Mouse (Mus musculus): ENCODE results near the gene Inpp5b. TPM values are rescaled to one million over a fixed set of nuclear protein-coding genes. Genes with fewer than 3 reads are reported as not detected.

Gene Inpp5b
- polyA plus RNA-seq, 1 experiment: 48.3 TPM

DNA sequence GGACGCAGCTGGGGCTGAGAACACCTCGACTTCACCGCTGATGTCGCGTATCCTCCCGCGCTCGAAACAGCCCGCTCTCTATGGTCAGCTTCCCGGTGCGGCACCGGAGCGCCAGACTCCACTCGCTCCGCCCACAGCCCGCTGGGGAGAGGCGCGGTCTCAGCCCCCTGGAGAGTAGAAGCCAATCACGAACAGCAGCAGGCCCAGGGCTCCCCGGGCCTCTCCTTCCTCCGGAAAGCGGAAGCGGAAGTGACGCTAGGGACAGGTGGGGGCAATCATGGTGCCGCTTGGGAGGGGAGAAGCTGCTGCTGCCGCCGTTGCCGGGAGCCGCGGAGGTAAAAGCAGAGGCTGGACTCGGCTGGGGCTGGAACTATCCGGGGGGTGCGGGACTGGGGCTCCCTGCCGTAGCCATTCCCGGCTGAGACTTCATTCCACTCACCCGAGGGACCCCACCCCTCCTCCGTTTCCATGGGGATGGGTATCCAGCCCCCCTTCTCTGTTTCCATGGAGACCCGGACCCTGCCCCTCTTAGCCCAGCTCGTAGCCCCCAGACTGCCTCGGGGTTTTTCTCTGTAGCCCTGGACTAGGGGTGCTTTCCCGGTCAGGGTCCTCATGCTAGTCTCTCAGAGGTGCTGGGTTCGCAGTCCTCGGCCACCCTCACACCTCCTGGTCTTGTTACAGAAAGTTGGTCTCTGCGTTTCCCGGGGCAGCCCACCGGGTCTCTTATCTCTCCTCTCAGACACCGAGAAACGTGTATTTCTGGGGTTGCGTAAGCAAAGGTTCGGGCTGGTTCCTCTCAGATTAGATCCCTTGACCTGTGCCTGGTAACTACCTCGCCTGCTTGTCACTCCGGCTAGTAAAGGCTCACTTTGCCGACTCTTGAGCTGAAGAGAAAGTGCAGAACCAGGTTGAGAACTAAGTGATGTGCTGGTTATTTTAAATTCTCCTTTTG lies 60.9 kb downstream of the Inpp5b start:
- TF ChIP-seq CTCF (IDR thresholded peaks at IDR 0.05; ENCODE audit: borderline replicate concordance, insufficient read depth, low read length) (no peak), POLR2A (IDR thresholded peaks at IDR 0.05; ENCODE audit: low read depth, low read length) (peak; percentile 96)
- peak overlapping the region; percentile 95 for H3K27ac ChIP-seq (ENCODE audit: insufficient read depth, low read length)
- peak overlapping the region; percentile 93 for H3K4me3 ChIP-seq (ENCODE audit: insufficient read depth, low read length)
- peaks cover 5% of the 10 kb centered on the region; the same call in 1 of the 2 replicates for H3K4me1 ChIP-seq (ENCODE audit: control insufficient read depth, insufficient read depth, low read length)

DNA sequence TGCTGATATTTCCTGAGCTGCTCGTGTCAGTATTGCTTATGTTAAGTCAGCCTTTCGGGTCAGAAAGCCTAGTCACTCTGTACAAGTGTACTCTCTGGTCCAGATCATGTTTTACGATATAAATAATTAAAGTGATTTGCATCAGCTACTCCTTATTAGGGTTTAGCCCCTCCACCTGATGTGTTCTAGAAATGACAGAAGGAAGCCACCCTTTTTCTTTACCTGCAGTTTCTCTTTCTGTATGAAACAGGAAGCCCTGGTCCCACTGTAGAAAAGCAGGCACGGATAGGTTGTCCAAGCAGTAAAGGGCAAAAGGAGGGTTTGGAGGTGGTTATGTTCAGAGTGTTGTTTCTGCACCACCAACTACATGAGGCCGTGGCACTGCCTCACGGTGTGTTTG lies 61.8 kb downstream of the Inpp5b start:
- TF ChIP-seq CTCF (IDR thresholded peaks at IDR 0.05; ENCODE audit: borderline replicate concordance, insufficient read depth, low read length): no peak
- no peak for TF ChIP-seq POLR2A (IDR thresholded peaks at IDR 0.05; ENCODE audit: low read depth, low read length)

DNA sequence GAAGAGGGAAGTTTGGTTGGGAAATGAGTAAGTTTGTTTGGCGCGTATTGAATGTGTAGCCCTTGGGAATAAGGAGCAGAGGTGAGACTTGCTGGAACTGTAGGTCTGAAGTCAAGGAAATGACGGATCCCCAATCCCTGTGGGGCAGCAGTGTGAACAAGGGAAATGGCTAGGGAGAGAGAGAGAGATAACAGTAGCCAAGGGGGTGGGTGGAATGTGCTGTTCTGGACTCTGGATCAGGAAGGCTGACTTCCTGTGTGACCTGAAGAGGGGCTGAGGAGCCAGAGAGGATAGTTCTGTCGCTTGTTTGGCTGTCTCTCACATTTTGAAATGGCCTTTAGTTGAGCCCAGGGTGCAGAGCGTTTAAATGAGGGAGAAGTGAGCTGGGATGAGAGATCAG lies 66.9 kb downstream of the Inpp5b start:
- Histone ChIP-seq H3K4me3 (ENCODE audit: insufficient read depth, low read length) (no peak overlapping the region), H3K4me1 (ENCODE audit: control insufficient read depth, insufficient read depth, low read length) (peaks cover 2% of the 10 kb centered on the region; the same call in 1 of the 2 replicates), H3K27ac (ENCODE audit: insufficient read depth, low read length) (no peak overlapping the region)
- TF ChIP-seq POLR2A (IDR thresholded peaks at IDR 0.05; ENCODE audit: low read depth, low read length) (no peak), CTCF (IDR thresholded peaks at IDR 0.05; ENCODE audit: borderline replicate concordance, insufficient read depth, low read length) (no peak)

More for the DNA sequence above, 61.8 kb downstream of the Inpp5b start:
- peaks cover 5% of the 10 kb centered on the region; the same call in 1 of the 2 replicates for H3K4me1 ChIP-seq (ENCODE audit: control insufficient read depth, insufficient read depth, low read length)
- H3K4me3 ChIP-seq (ENCODE audit: insufficient read depth, low read length): peak overlapping the region; percentile 93
- no peak overlapping the region for H3K27ac ChIP-seq (ENCODE audit: insufficient read depth, low read length)

DNA sequence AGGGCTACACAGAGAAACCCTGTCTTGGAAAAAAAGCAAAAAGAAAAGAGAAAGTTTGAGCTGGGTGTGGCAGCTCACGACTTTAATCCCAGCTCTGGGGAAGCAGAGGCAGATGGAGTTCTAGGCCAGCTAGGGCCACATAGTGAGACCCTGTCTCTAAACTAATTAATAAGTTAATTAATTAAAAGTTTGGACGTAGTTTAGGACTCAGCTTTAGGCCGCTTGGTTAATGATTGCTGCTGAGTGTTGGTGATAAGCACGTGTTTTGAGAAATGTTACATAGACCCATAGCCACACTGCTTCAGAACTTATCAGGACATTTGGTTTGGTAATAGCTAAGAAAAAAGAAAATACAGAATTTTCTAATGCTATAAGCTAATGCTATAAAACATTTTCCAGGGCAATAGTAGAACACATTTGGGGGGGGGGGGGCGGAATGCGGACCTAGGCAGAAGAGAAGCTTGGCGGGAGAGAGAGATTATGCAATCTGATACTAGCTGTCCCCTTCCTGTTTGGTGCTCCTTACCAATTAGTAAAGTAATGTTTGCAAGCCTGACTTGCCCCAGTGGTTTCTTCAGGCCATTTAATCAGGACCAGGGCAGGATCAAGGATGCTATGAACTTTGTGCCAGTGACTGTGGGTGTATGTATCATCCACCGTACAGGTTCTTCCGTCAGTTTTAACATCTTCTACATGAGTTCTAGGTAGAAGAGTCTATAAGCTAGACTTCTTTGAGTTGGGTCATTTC lies 67.7 kb downstream of the Inpp5b start:
- Histone ChIP-seq H3K4me3 (ENCODE audit: insufficient read depth, low read length) (no peak overlapping the region), H3K4me1 (ENCODE audit: control insufficient read depth, insufficient read depth, low read length) (no peaks in the 10 kb centered on the region), H3K27ac (ENCODE audit: insufficient read depth, low read length) (no peak overlapping the region)
- TF ChIP-seq POLR2A (IDR thresholded peaks at IDR 0.05; ENCODE audit: low read depth, low read length) (no peak), CTCF (IDR thresholded peaks at IDR 0.05; ENCODE audit: borderline replicate concordance, insufficient read depth, low read length) (no peak)

DNA sequence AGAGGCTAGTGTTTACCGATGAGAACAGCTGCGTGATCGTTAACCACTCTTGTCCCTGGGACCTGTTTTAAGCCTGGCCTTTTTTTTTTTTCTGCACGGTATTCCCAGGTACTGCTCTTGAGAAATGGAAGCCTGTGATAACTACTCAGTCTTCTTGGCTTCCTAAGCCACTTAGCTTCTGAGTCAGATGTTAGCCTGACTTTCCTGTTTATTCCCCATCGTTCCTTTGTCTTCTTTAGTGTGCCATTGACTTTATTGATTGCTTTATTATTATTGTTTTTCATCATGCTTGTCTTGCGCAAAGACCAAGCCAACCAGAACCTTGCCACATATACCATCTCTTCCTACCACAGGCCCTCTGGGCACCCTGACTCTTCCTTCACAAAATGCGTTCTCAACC lies 68.4 kb downstream of the Inpp5b start:
- Histone ChIP-seq H3K4me1 (ENCODE audit: control insufficient read depth, insufficient read depth, low read length) (no peaks in the 10 kb centered on the region), H3K4me3 (ENCODE audit: insufficient read depth, low read length) (no peak overlapping the region), H3K27ac (ENCODE audit: insufficient read depth, low read length) (no peak overlapping the region)
- no peak for TF ChIP-seq POLR2A (IDR thresholded peaks at IDR 0.05; ENCODE audit: low read depth, low read length)

DNA sequence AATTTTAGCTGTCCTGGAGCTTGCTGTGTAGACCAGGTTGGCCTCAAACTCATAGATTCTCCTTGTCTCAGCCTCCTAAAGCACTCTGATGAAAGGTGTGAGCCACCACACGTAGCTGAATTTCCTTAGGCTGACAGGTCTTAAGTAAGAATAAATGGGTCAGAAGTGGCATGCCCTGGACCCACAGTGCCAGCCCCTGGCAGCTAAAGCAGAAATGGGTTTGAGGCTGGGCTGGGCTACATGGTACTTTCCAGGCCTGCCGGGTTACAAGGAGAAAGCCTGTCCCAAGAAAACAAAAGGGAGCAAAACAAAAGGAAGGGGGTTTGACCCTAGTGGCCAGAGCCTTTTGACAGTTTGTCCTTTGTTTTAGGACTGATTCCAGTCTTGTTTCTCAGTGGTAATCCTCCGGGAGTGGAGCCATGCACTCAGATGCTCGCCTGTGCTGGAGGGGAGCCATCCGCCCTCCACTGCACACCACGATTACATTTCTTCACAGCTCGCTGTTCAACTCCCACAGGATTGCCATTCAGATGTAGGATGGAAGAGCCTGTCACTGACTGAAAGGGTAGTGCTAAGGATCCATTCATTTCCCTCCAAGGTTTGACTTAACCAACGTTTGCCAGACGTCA lies 69.8 kb downstream of the Inpp5b start:
- Histone ChIP-seq H3K4me3 (ENCODE audit: insufficient read depth, low read length) (no peak overlapping the region), H3K27ac (ENCODE audit: insufficient read depth, low read length) (no peak overlapping the region), H3K4me1 (ENCODE audit: control insufficient read depth, insufficient read depth, low read length) (no peaks in the 10 kb centered on the region)
- TF ChIP-seq POLR2A (IDR thresholded peaks at IDR 0.05; ENCODE audit: low read depth, low read length) (no peak), CTCF (IDR thresholded peaks at IDR 0.05; ENCODE audit: borderline replicate concordance, insufficient read depth, low read length) (no peak)

DNA sequence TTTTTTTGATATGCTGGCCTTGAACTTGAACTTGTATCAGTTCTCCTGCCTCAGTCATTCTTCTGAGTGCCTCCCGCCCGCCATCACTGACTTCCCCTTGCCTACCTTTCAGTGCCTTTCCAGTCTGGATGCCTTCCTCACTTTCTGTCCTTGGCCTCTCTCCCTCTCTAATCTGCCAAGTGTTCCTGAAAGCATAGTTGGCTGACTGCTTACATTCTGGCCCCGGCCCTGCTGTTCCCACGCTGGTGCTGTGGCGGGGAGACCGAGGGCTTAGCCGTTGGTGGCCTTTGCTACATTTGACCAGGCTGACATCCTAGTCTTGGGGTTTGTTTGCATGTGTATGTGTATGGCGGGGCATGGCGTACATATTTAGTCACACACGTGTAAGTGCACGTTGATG lies 74.3 kb downstream of the Inpp5b start:
- TF ChIP-seq CTCF (IDR thresholded peaks at IDR 0.05; ENCODE audit: borderline replicate concordance, insufficient read depth, low read length): no peak
- TF ChIP-seq POLR2A (IDR thresholded peaks at IDR 0.05; ENCODE audit: low read depth, low read length): no peak
- Histone ChIP-seq H3K4me1 (ENCODE audit: control insufficient read depth, insufficient read depth, low read length) (peaks cover 7% of the 10 kb centered on the region), H3K4me3 (ENCODE audit: insufficient read depth, low read length) (no peak overlapping the region), H3K27ac (ENCODE audit: insufficient read depth, low read length) (no peak overlapping the region)

DNA sequence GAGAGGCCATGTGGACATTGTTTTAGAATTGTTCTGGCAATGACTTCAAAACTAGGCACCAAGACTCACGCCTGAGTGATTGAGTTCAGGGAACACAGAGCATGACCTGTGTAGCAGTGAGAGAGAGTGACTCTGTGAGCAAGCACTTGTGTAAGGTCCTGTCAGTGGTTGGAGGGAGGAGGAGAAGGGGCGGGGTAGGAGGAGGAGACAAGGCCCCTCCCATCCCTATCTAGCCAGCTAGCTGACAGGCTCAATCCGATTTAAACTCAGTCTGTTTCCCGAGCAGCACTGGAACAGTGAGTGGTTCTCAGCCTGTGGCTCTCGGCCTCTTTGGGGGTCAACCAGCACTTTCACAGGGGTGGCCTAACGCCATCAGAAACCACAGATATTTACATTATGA lies 76.2 kb downstream of the Inpp5b start:
- no peak overlapping the region for H3K4me3 ChIP-seq (ENCODE audit: insufficient read depth, low read length)
- no peak for TF ChIP-seq POLR2A (IDR thresholded peaks at IDR 0.05; ENCODE audit: low read depth, low read length)
- TF ChIP-seq CTCF (IDR thresholded peaks at IDR 0.05; ENCODE audit: borderline replicate concordance, insufficient read depth, low read length): no peak
- H3K4me1 ChIP-seq (ENCODE audit: control insufficient read depth, insufficient read depth, low read length): peaks cover 7% of the 10 kb centered on the region
- no peak overlapping the region for H3K27ac ChIP-seq (ENCODE audit: insufficient read depth, low read length)

DNA sequence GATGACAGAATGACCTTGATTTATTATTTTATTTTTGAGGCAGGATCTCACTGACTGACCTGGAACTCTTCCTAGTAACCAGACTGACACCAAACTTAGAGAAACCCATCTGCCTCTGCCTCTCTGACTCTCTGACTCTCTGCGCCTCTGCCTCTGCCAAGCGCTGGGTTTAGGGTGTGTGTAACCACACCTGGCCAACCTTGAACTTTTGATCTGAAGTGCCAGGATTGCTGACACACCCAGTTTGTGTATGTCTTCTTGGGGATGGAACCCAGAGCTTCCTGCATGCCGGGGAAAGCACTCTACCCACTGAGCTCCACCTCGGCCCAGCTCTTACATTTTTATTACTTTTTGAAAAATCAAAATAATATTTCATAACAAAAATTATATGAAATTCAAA lies 77.2 kb downstream of the Inpp5b start:
- peaks cover 7% of the 10 kb centered on the region for H3K4me1 ChIP-seq (ENCODE audit: control insufficient read depth, insufficient read depth, low read length)
- TF ChIP-seq CTCF (IDR thresholded peaks at IDR 0.05; ENCODE audit: borderline replicate concordance, insufficient read depth, low read length): no peak
- TF ChIP-seq POLR2A (IDR thresholded peaks at IDR 0.05; ENCODE audit: low read depth, low read length): no peak
- no peak overlapping the region for H3K4me3 ChIP-seq (ENCODE audit: insufficient read depth, low read length)
- no peak overlapping the region for H3K27ac ChIP-seq (ENCODE audit: insufficient read depth, low read length)
